Mouse (Mus musculus): ENCODE data around the gene Dab1.

The Dab1 gene

DNA sequence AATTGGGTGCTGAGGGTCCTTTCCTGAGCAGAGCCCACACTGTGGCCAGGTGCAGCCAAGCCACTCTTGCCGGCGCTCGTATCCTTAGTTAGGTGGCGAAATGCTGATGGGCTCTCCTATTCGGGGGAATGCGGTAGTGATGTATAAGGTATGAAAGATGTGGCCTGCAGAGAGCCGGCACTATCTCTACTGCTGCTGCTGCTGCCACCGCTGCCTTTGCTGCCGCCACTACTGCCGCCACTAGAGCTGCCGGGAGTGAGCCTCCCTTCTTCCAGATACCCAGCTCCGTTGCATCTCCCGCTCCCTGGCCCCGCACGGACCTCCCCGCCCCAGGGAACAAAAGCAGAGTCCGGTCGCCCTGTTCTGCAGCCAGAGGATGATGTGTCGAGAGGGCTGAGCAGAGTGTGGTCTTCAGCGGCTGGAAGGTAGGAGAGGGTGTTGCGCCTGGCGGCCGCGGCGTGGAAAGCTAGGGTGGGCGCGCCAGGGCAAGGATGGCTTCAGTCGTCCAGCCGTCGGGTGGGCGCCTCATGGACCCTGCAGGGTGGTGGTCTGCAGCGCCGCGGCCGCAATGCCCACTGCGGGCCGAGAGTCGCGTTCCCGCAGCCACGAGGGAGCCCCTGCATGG lies at the start of gene Dab1:
Gene Dab1 (plus strand): TSS at position 39 of the 625 bp plus-strand sequence.
- peak; percentile 83 for DNase-seq

DNA sequence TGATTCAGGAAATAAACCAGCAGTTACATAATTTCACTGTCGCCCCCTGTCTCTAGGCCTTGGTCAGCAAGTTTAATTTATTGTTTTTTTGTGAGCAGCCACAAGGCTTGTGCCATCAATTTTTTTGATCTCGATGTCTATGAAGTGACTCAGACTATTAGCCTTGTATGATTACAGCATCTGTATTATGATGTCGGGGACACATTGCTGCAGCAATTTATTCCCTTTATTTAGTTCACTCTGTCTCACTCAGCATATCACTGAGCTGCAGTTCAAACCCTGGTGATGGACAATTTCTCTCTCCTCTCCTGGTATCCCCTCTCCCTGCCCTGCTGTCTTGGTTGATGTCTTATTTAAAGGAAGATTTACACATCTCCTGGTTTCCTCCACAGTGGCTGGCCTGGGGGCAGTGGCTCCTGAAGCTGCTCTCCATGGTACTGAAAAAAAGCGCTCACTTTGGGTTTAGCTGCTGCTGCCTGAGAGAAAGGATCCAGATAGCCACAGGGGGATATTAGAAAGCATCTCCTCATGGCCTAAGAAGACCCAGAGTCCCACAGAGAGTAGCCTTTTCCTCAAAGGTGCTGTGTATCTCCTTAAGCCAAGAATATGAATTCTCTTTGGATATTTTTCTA lies 47.3 kb upstream of the Dab1 start:
- DNase-seq = no peak

DNA sequence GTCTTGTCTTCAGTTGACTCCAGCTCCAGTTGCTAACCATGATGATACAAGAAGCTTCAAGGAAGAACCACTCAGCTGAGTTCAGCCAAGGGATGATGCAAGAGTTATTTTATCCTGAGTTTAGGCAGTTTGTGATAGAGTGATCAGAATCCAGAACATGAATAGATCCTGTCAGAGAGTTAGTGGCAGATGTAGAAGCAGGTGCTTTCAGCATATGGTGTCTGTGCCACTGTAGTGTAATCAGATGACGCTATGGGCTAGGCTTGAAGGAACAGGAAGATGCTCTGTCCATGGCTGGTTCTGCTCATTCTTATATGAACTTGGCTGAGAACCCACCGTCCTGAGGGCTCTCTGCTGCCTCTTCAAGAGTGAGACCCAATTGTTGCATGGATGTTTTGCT lies 43.6 kb upstream of the Dab1 start:
- DNase-seq = no peak

- DNase-seq = no peak
These were observed 42.9 kb upstream of the Dab1 start for GRCm38 (mm10) chr4:103576305-103576704.

- DNase-seq = no peak
These were observed 41.9 kb upstream of the Dab1 start for GRCm38 (mm10) chr4:103577111-103577815.

- DNase-seq = no peak
These were observed 41.3 kb upstream of the Dab1 start for GRCm38 (mm10) chr4:103577821-103578220.

GRCm38 (mm10) chr4:103580021-103580420 lies 39.1 kb upstream of the Dab1 start:
- DNase-seq = no peak

GRCm38 (mm10) chr4:103615011-103615410 lies 4.1 kb upstream of the Dab1 start:
- DNase-seq = no peak

GRCm38 (mm10) chr4:103619946-103620371 lies 800 bp downstream of the Dab1 start:
- peak; percentile 72 for DNase-seq

DNA sequence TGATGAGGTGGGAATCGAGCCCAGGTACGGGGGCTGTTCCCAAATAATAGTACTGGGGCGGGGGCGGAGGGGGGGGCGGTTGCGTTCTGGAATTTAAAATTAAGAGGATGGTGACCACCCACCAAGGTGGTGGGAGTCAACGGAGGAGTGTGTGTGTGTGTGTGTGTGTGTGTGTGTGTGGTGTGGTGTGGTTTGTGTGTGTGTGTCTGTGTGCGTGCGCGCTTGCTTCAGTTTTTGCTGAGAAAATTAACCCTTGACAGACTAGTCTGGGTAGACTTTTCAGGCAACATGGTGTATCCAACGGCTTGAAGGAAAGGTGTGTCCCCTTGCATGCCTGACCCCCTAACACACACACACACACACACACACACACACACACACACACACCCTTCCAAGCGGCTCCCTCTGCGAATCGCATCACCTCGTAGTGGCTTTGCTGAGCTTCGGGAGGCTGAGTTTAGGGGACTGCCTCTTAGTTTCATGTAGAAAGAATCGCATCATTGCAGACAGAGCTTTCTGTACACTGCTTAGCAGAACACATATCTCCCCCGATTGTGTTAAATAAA lies 1.5 kb downstream of the Dab1 start:
- peak; percentile 33 for DNase-seq

DNA sequence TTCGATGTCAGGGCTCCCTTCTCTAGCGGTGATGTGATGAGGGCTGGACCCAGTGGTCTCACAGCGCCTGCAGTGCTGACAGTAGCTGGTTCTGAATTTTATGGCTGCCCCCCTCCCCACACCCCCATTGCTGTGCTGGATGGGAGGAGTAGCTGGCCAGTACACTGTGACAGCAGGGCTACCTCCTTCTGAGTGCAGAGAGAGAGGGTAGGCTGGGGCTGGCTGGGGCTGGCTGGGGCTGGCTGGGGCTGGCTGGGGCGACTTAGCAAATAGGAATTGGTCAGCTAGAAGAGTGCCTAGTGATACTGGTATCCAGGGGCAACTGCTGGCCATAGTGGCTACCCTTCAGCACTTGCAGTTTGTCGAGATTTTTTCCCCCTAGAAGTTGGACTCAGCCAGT lies 2.4 kb downstream of the Dab1 start:
- no peak for DNase-seq

- no peak for DNase-seq
These were observed 11.0 kb downstream of the Dab1 start for GRCm38 (mm10) chr4:103630177-103630576.

DNA sequence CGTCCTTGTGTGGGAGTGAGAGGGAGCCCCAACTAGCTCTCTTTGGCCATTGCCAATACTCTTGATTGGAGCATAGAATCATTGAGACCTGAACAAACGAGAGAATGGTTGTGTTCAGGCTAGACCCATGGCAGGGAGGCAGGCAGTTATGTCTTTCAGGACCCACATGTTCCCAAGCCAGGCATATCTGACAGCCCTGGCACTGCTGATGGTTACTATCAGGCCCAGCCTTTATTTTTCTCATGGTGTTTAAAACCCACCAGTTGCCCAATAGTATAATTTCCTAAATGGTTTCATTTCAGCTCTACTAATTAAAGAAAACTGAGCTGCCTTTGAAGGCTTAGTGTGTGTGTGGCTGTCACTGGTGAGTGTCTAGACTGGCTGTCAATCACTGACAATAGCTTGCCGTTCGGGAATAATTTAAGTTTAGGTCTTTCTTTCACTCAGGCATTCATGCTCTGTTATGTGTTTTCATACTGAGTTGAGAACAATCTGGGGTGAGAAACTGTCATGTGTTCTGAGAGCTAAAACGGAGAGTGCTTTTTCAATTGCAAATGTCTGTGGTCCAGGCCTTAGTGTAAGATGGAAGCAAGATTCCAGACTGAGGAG lies 17.1 kb downstream of the Dab1 start:
- DNase-seq = no peak

GRCm38 (mm10) chr4:103648209-103648896 lies 29.2 kb downstream of the Dab1 start:
- no peak for DNase-seq

GRCm38 (mm10) chr4:103655740-103656139 lies 36.6 kb downstream of the Dab1 start:
- no peak for DNase-seq

- DNase-seq = no peak
These were observed 42.2 kb downstream of the Dab1 start for GRCm38 (mm10) chr4:103661386-103661785.

DNA sequence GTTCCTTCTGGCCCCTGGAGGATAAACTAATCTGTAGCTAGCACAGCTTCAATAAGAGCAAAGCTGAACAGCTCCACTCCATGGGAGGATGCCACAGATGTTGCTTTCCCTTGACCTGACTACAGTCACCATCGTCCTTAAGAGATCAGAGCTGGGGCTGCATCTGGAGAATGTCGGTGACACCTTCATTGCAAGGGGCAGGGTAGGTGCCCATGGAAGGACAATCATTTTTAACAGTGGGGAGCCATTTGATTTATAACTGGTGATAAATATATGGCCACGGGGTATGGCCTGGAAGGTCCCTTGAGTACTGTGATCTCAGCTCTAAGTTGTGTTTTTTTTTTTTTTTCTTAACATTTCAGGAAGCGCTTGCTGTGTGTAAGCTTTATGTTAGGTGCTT lies 48.3 kb downstream of the Dab1 start:
- no peak for DNase-seq

GRCm38 (mm10) chr4:103677195-103677594 lies 58.0 kb downstream of the Dab1 start:
- DNase-seq = no peak

- DNase-seq = no peak
These were observed 59.3 kb downstream of the Dab1 start for GRCm38 (mm10) chr4:103678501-103678900.

DNA sequence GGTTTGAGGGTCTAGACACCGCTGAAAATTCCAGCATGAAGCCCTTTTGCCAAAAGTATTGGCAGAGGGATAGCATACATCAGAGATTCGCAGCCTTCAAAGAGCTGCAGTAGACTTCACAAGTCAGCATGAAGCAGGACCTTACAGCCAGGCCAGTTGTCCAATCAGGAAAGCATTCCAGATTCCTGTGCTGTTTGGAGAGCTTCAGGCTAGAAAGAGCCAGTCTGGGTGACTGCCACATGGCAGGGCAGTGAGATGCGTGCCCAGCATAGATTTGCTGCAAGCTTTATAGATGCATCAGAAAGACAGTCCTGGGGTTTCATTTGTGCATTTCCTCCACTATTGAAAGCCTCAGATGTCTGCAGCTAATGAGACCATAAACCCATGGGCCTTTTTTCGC lies 66.0 kb downstream of the Dab1 start:
- DNase-seq = no peak

GRCm38 (mm10) chr4:103691717-103692116 lies 72.6 kb downstream of the Dab1 start:
- no peak for DNase-seq

DNA sequence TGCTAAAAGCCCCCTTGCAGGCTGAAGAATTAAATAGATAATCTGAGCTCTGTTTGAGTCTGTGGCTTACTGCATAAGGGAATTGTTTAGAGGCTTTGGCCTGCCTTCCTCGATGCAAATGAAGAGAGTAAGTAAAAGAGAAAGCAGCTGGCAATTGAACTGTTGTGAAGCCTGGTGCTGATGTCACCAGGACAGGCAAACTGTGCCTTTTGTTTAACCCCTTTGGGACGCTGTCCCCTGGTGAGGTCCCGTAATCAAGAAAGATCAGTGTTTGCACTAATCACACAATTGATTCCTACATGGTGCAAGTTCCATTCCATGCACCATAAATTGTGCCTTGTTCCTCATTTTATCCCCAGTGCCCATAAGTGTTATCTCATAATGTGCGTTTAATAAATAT lies 80.6 kb downstream of the Dab1 start:
- DNase-seq = no peak

DNA sequence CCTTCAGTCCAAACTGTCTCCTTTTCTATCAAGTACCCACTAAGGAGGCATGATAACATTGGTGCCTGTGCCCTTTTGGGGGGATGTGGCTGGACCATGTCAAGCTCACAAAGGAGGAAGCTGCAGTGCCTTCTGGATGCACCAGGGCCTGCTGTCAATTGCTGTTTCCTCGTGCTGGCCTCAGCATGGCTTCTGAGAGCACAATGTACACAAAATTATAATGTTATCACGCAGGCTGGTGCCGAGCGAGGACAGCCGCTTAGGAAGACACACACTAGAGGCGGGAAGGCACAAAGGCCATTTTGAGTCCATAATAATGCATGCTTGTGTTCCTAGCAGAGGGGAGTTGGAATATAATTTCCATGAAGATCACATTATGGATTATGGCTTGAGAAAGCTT lies 81.2 kb downstream of the Dab1 start:
- DNase-seq = no peak
